Mouse (Mus musculus): ENCODE results near the gene Mapkap1.

DNA sequence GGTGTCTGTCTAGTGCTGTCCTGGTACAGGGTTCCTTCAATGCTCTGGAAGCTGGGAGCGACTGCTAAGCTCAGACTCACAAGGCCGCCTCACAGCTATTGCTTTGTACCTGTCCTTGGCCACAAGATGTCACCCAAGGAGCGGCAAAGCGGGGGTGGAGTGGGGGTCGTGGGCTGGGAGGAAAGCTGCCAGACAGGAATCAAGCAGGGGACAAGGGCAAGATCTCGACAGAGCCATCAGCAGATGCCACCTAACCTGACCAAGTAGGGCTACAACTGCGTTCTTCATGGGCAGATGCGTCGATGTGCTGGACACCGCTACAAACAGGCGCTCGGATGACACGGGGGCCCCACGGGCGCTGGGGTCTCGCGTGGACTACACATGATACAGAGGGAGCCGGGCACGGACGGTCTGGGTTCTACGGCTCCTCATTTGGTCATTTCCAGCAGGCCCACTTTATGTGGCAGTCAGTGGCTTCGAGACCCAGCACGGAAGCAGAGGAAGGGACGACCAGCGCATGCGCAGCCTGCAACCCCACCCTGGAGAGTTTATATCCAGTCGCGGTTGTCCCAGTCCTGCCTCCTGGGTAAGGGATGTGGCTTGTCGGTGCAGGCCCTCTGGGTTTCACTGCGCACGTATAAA, 264.9 kb downstream of the Mapkap1 start:
- TF ChIP-seq CTCF (IDR thresholded peaks at IDR 0.05; ENCODE audit: low read depth) (peak; percentile 79), EP300 (optimal IDR thresholded peaks at IDR 0.05) (no peak)

Data from stomach, postnatal 0 days (tissue).